Mouse (Mus musculus) CH12.LX (cell line): ENCODE data around the gene Nsd1. TPM values are rescaled to one million over a fixed set of nuclear protein-coding genes. Genes with fewer than 3 reads are reported as not detected.

ENCODE experiments used
- DNase-seq: peaks from one replicate; pipeline ENCODE4 v3.0.0-alpha.2; 2013; ENCODE audit errors: extremely low read depth
- H3K27ac ChIP-seq: 2 replicates; pipeline ENCODE4 v1.5.1; 2012; ENCODE audit warnings: low read depth, mild to moderate bottlenecking, control low read depth, moderate library complexity; ENCODE audit not compliant: insufficient read depth
- H3K27me3 ChIP-seq: replicated peaks from 2 replicates; pipeline ENCODE3; 2012; ENCODE audit warnings: inconsistent platforms
- H3K36me3 ChIP-seq, 2 experiments: replicated peaks in 1 of 2; 2 replicates each; pipeline versions ENCODE3 to v1.6.1; 2012; ENCODE audit warnings: inconsistent platforms in 1 of 2, low read length in 1 of 2, mild to moderate bottlenecking in 1 of 2, mixed read lengths in 1 of 2, moderate library complexity in 1 of 2; ENCODE audit not compliant: control insufficient read depth in 1 of 2, insufficient read depth in 1 of 2
- H3K4me1 ChIP-seq, 2 experiments: 2 replicates each; pipeline ENCODE4 v1.6.1; 2012; ENCODE audit warnings: inconsistent platforms in 1 of 2, moderate library complexity in 1 of 2; ENCODE audit not compliant: insufficient read depth in 2 of 2, control insufficient read depth in 1 of 2
- H3K4me2 ChIP-seq: 2 replicates; pipeline ENCODE4 v1.6.1; 2012; ENCODE audit warnings: low read depth, mild to moderate bottlenecking, control low read depth; ENCODE audit not compliant: poor library complexity, insufficient read depth, severe bottlenecking
- H3K4me3 ChIP-seq, 3 experiments: fragments of 150-350 bp in 1 of 3; sonication (generic) in 1 of 3; replicated peaks in 1 of 3; 2 replicates each; pipeline versions ENCODE3 to v1.5.1; 2011 to 2012; ENCODE audit warnings: low read depth in 2 of 3, low read length in 2 of 3, mild to moderate bottlenecking in 2 of 3, moderate library complexity in 2 of 3, control low read depth in 1 of 3, improper control_type of control experiment in 1 of 3, inconsistent platforms in 1 of 3, mixed read lengths in 1 of 3; ENCODE audit not compliant: poor library complexity in 1 of 3
- H3K79me2 ChIP-seq: replicated peaks from 2 replicates; pipeline ENCODE4 v1.6.1; 2012; ENCODE audit warnings: mild to moderate bottlenecking, moderate library complexity; ENCODE audit not compliant: control insufficient read depth, poor library complexity, insufficient read depth, severe bottlenecking; ENCODE audit errors: extremely low read depth
- H3K9ac ChIP-seq: 2 replicates; pipeline ENCODE4 v1.6.1; 2012; ENCODE audit warnings: low read depth, mild to moderate bottlenecking, control low read depth, moderate library complexity; ENCODE audit not compliant: insufficient read depth
- H3K9me3 ChIP-seq: replicated peaks from 2 replicates; pipeline ENCODE3; 2012; ENCODE audit warnings: low read length, inconsistent platforms, mixed read lengths
- CHD1 ChIP-seq: IDR thresholded peaks from 2 replicates; pipeline ENCODE4 v1.6.1; 2012; ENCODE audit warnings: low read depth, low read length, improper control_type of control experiment, inconsistent platforms
- CHD2 ChIP-seq: IDR thresholded peaks from 2 replicates; pipeline ENCODE4 v1.6.1; 2011; ENCODE audit warnings: low read length, improper control_type of control experiment
- CTCF ChIP-seq, 2 experiments: IDR thresholded peaks in 1 of 2; conservative IDR thresholded peaks in 1 of 2; 2 replicates each; pipeline ENCODE4 v1.5.1; 2011 to 2012; ENCODE audit warnings: low read depth in 2 of 2, low read length in 2 of 2, improper control_type of control experiment in 1 of 2, inconsistent platforms in 1 of 2, mild to moderate bottlenecking in 1 of 2, moderate library complexity in 1 of 2
- ETS1 ChIP-seq: conservative IDR thresholded peaks from 2 replicates; pipeline ENCODE4 v1.6.1; 2012; ENCODE audit warnings: low read depth, mild to moderate bottlenecking, inconsistent platforms, low read length, improper control_type of control experiment, moderate library complexity
- GABPA ChIP-seq: IDR thresholded peaks from 2 replicates; pipeline ENCODE4 v1.6.1; 2012; ENCODE audit warnings: low read depth, low read length, improper control_type of control experiment, inconsistent platforms; ENCODE audit not compliant: insufficient replicate concordance
- KAT2A ChIP-seq: IDR thresholded peaks from 2 replicates; pipeline ENCODE4 v1.6.1; 2012; ENCODE audit warnings: low read length, improper control_type of control experiment, inconsistent platforms; ENCODE audit not compliant: insufficient replicate concordance
- MAFK ChIP-seq: IDR thresholded peaks from 2 replicates; pipeline ENCODE4 v1.6.1; 2011; ENCODE audit warnings: low read length, improper control_type of control experiment; ENCODE audit not compliant: insufficient replicate concordance
- MAX ChIP-seq: IDR thresholded peaks from 2 replicates; pipeline ENCODE4 v1.6.1; 2011; ENCODE audit warnings: low read length, improper control_type of control experiment
- MAZ ChIP-seq: IDR thresholded peaks from 2 replicates; pipeline ENCODE4 v1.6.1; 2012; ENCODE audit warnings: low read depth, mild to moderate bottlenecking, inconsistent platforms, low read length, improper control_type of control experiment, moderate library complexity
- MYC ChIP-seq: IDR thresholded peaks from 2 replicates; pipeline ENCODE4 v1.6.1; 2011; ENCODE audit warnings: low read depth, mild to moderate bottlenecking, improper control_type of control experiment, low read length
- NRF1 ChIP-seq: IDR thresholded peaks from 2 replicates; pipeline ENCODE4 v1.6.1; 2014; ENCODE audit warnings: low read depth, mild to moderate bottlenecking, inconsistent platforms, low read length, improper control_type of control experiment, moderate library complexity
- PAX5 ChIP-seq: IDR thresholded peaks from 2 replicates; pipeline ENCODE4 v1.6.1; 2012; ENCODE audit warnings: low read length, inconsistent platforms, mixed read lengths
- SMC3 ChIP-seq: IDR thresholded peaks from 2 replicates; pipeline ENCODE4 v1.6.1; 2011; ENCODE audit warnings: low read depth, low read length, improper control_type of control experiment
- USF1 ChIP-seq: IDR thresholded peaks from 2 replicates; pipeline ENCODE4 v1.6.1; 2014; ENCODE audit warnings: low read depth, mild to moderate bottlenecking, inconsistent platforms, low read length, improper control_type of control experiment
- ZMIZ1 ChIP-seq: IDR thresholded peaks from 2 replicates; pipeline ENCODE4 v1.6.1; 2012; ENCODE audit warnings: low read depth, mild to moderate bottlenecking, inconsistent platforms, low read length, improper control_type of control experiment
- dilution Hi-C: fragments of 300-500 bp; cut with MboI; formaldehyde crosslinking; loops from 2 replicates; pipeline ENCODE4 v1.14.3; 2020; ENCODE audit warnings: low sequenced_read_pairs; ENCODE audit not compliant: extremely low pct_unique_long_range_greater_than_20kb, extremely low pct_ligation_motif_present
- in situ Hi-C: fragments of 300-500 bp; cut with MboI; formaldehyde crosslinking; loops from 3 replicates; pipeline ENCODE4 v1.14.3; 2019; ENCODE audit warnings: low sequenced_read_pairs, low pct_ligation_motif_present, low pct_unique_long_range_greater_than_20kb, mixed read lengths
- polyA plus RNA-seq: library from polyadenylated mRNA; unstranded; fragments of >175 nt; gene quantifications from 2 replicates; pipeline ENCODE4 v1.2.1, GENCODE M21; 2012; ENCODE audit warnings: low read depth; ENCODE audit not compliant: insufficient read length
- total RNA-seq, 2 experiments: library from RNA; depleted of rRNA; stranded (reverse); fragments of 300-350 nt in 1 of 2; fragments of >200 nt in 1 of 2; gene quantifications; 2 replicates each; pipeline ENCODE4 v1.2.3; 2012 to 2014

Gene Nsd1
- total and polyA plus RNA-seq, 3 experiments, result 11.8 to 13.8 (median 12.6) TPM

DNA sequence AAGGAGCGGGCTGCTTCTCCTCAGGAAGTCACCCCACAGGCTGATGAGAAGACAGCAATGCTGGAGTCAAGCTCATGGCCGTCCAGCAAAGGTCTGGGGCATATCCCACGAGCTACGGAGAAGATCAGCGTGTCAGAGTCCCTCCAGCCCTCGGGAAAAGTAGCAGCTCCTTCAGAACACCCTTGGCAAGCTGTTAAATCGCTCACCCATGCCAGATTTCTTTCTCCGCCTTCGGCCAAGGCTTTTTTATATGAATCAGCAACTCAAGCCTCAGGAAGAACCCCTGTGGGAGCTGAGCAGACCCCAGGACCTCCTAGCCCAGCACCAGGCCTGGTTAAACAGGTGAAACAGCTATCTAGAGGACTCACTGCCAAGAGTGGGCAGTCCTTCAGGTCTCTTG is 103.5 kb downstream of the Nsd1 start:
- no peak overlapping the region for H3K27ac ChIP-seq
- dilution Hi-C loops (no loop called here), in situ Hi-C loops (no loop called here)
- H3K4me2 ChIP-seq, result no peak overlapping the region
- H3K9ac ChIP-seq, result no peak overlapping the region
- peaks cover 0 to 19% of the 10 kb centered on the region in 2 experiments; a peak in 2 of 4 replicates for H3K4me1 ChIP-seq
- H3K79me2 ChIP-seq, result no peaks in the 10 kb centered on the region
- no peak overlapping the region for H3K4me3 ChIP-seq
- no peaks in the 10 kb centered on the region for H3K27me3 ChIP-seq
- H3K36me3 ChIP-seq, result peaks cover 33 to 82% of the 10 kb centered on the region in 2 experiments
- DNase-seq, result no peak
- H3K9me3 ChIP-seq, result no peaks in the 10 kb centered on the region
- TF ChIP-seq ETS1, result no peak
- no peak for TF ChIP-seq CHD2
- no peak for TF ChIP-seq MAX
- no peak for TF ChIP-seq NRF1
- TF ChIP-seq SMC3, result no peak
- TF ChIP-seq MYC, result no peak
- TF ChIP-seq MAZ, result no peak
- TF ChIP-seq ZMIZ1, result no peak
- no peak for TF ChIP-seq MAFK
- no peak for TF ChIP-seq CHD1
- TF ChIP-seq PAX5, result no peak

GRCm38 (mm10) chr13:55314891-55315412 is 105.4 kb downstream of the Nsd1 start:
- dilution Hi-C loops (no loop called here), in situ Hi-C loops (no loop called here)
- no peak overlapping the region for H3K4me3 ChIP-seq
- no peaks in the 10 kb centered on the region for H3K79me2 ChIP-seq
- H3K36me3 ChIP-seq, result peaks cover 35 to 85% of the 10 kb centered on the region in 2 experiments
- H3K9ac ChIP-seq, result no peak overlapping the region
- DNase-seq, result no peak
- TF ChIP-seq MAZ (no peak), KAT2A (no peak), MAFK (0 out of 2 replicates have a peak, but pooled peaks have one; percentile 60), USF1 (no peak), CTCF (conservative IDR thresholded peaks at IDR 0.05 in 1 of 2, IDR thresholded peaks at IDR 0.05 in 1 of 2; ENCODE audit: low read depth in 2 of 2, low read length in 2 of 2) (no peak), GABPA (no peak)
- H3K4me2 ChIP-seq, result no peak overlapping the region
- H3K27ac ChIP-seq, result no peak overlapping the region
- peaks cover 0 to 38% of the 10 kb centered on the region in 2 experiments; a peak in 2 of 4 replicates for H3K4me1 ChIP-seq
- H3K9me3 ChIP-seq, result no peaks in the 10 kb centered on the region
- no peaks in the 10 kb centered on the region for H3K27me3 ChIP-seq
